Mouse (Mus musculus) ES-E14 (cell line): ENCODE results near the gene Tufm.

ENCODE experiments used
- CHD2 ChIP-seq: IDR thresholded peaks from 2 replicates; pipeline ENCODE4 v1.6.1; 2014; ENCODE audit warnings: mild to moderate bottlenecking, low read depth, low read length, inconsistent platforms
- HCFC1 ChIP-seq: IDR thresholded peaks from 2 replicates; pipeline ENCODE4 v1.6.1; 2012; ENCODE audit warnings: low read length, inconsistent platforms, borderline replicate concordance; ENCODE audit not compliant: insufficient read depth
- MAFK ChIP-seq: IDR thresholded peaks from 2 replicates; pipeline ENCODE4 v1.6.1; 2014; ENCODE audit warnings: mild to moderate bottlenecking, low read depth, low read length, inconsistent platforms; ENCODE audit not compliant: insufficient read depth
- ZC3H11A ChIP-seq: IDR thresholded peaks from 2 replicates; pipeline ENCODE4 v1.6.1; 2012; ENCODE audit warnings: low read depth, mild to moderate bottlenecking, inconsistent platforms, low read length, borderline replicate concordance
- ZNF384 ChIP-seq: IDR thresholded peaks from 2 replicates; pipeline ENCODE4 v1.6.1; 2012; ENCODE audit warnings: low read depth, low read length, inconsistent platforms

DNA sequence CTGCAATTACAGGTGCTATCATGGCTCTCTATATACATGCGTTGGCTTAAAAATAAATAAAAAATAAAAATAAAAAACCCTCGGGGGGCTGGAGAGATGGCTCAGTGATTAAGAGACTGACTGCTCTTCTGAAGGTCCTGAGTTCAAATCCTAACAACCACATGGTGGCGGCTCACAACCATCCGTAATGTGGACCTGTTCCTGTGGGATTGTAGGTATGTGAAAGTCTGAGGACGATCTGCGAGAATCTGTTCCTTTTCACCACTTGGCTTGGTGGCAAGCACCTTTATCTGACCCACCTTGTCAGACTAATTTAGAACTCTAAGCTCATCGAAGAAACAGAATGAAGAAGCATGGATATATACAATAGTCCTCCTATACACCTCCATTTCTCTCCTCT, 12.3 kb downstream of the Tufm start:
- TF ChIP-seq HCFC1, result no peak
- TF ChIP-seq ZC3H11A, result no peak
- no peak for TF ChIP-seq MAFK
- TF ChIP-seq ZNF384, result no peak
- TF ChIP-seq CHD2, result no peak
